Mouse (Mus musculus) intestine, postnatal 0 days (tissue): ENCODE data around the gene Myh7. TPM values are rescaled to one million over a fixed set of nuclear protein-coding genes. Genes with fewer than 3 reads are reported as not detected.
A peak's percentile ranks its signal among the peaks of the same experiment; 100 is the strongest.

Experiments
- ATAC-seq: fragments of 200-750 bp; cut with Nextera tagmentation; 2 replicates; pipeline ENCODE4 v1.8.0; 2017; ENCODE audit warnings: mild to moderate bottlenecking, moderate TSS enrichment, moderate library complexity
- H3K27ac ChIP-seq: fragments of 300-500 bp; sonication (generic); 2 replicates; pipeline ENCODE4 v1.5.1; 2014; ENCODE audit warnings: mild to moderate bottlenecking, low read depth, low read length, moderate library complexity
- H3K27me3 ChIP-seq: fragments of 300-500 bp; sonication (generic); replicated peaks from 2 replicates; pipeline ENCODE4 v1.6.1; 2014; ENCODE audit warnings: low read length, mixed read lengths; ENCODE audit not compliant: control insufficient read depth, insufficient read depth
- H3K36me3 ChIP-seq: fragments of 300-500 bp; sonication (generic); 2 replicates; pipeline ENCODE4 v1.6.1; 2014; ENCODE audit warnings: mild to moderate bottlenecking, moderate library complexity; ENCODE audit not compliant: control insufficient read depth, insufficient read depth
- H3K4me1 ChIP-seq: fragments of 300-500 bp; sonication (generic); replicated peaks from 2 replicates; pipeline ENCODE4 v1.6.1; 2014; ENCODE audit warnings: antibody characterized with exemption, low read length, mixed read lengths; ENCODE audit not compliant: control insufficient read depth, insufficient read depth
- H3K4me2 ChIP-seq: fragments of 300-500 bp; sonication (generic); replicated peaks from 2 replicates; pipeline ENCODE4 v1.6.1; 2014; ENCODE audit warnings: low read depth, mild to moderate bottlenecking, moderate library complexity
- H3K4me3 ChIP-seq: fragments of 300-500 bp; sonication (generic); 2 replicates; pipeline ENCODE4 v1.5.1; 2014; ENCODE audit warnings: low read depth, low read length
- H3K9ac ChIP-seq: fragments of 300-500 bp; sonication (generic); 2 replicates; pipeline ENCODE4 v1.6.1; 2014; ENCODE audit warnings: mild to moderate bottlenecking, low read depth, low read length
- H3K9me3 ChIP-seq: fragments of 300-500 bp; sonication (generic); 2 replicates; pipeline ENCODE4 v1.6.1; 2016; ENCODE audit warnings: mixed run types; ENCODE audit not compliant: control insufficient read depth
- CTCF ChIP-seq: sonication (generic); IDR thresholded peaks from 2 replicates; pipeline ENCODE4 v1.5.1; 2016; ENCODE audit warnings: low read depth, mild to moderate bottlenecking, control low read depth, antibody characterized with exemption, moderate library complexity
- WGBS: fragments of 180-500 bp; shearing (Covaris S2); extraction: QIAGEN DNeasy Blood & Tissue Kit; methylation state at CpG from one replicate; pipeline ENCODE4 v1.1.7; 2014; 5-methylcytosine and 5-hydroxymethylcytosine counted together
- polyA plus RNA-seq: library from polyadenylated mRNA; unstranded; fragments of >200 nt; fragmentation: Nextera tagmentation; extraction: Ambion mirVana; gene quantifications from 2 replicates; pipeline ENCODE4 v1.2.1, GENCODE M21; 2015

Myh7 gene
- polyA plus RNA-seq, 1 experiment from 2014 or later = 3.9 TPM

- TF ChIP-seq CTCF = no peak
- 60% methylated on average over 13 of the region's 13 CpGs for WGBS
- H3K9me3 ChIP-seq = no peaks in the 10 kb centered on the region
- H3K4me3 ChIP-seq = no peak overlapping the region
- no peak overlapping the region for H3K4me2 ChIP-seq
- no peak for ATAC-seq
- no peak overlapping the region for H3K9ac ChIP-seq
- H3K27me3 ChIP-seq = no peaks in the 10 kb centered on the region
- no peak overlapping the region for H3K27ac ChIP-seq
- no peaks in the 10 kb centered on the region for H3K4me1 ChIP-seq
- H3K36me3 ChIP-seq = no peaks in the 10 kb centered on the region
These were observed 53.1 kb downstream of the Myh7 start for GRCm38 (mm10) chr14:54941024-54941978.

DNA sequence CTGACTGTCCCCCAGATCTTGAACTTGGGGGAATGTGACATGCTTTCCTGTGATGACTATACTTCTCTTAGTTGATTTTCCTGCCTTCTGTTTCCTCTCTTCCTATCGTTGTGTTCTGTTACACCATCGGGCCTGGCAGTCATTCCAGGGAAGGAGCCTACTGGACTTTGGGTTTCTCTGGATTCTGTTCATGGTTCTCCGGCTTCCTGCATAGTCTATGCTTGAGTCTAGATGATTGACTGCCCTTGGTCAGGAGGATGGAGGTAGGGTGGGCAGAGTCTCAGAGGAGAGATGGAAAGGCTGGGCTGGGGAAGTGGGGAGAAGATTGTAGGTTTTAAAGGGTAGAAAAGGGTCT lies 54.3 kb downstream of the Myh7 start:
- WGBS = 70% methylated on average over 3 of the region's 3 CpGs
- H3K9me3 ChIP-seq = no peaks in the 10 kb centered on the region
- no peak for ATAC-seq
- no peak overlapping the region for H3K9ac ChIP-seq
- H3K27ac ChIP-seq = no peak overlapping the region
- H3K27me3 ChIP-seq = no peaks in the 10 kb centered on the region
- no peak overlapping the region for H3K4me2 ChIP-seq
- no peaks in the 10 kb centered on the region for H3K4me1 ChIP-seq
- H3K36me3 ChIP-seq = no peaks in the 10 kb centered on the region
- no peak overlapping the region for H3K4me3 ChIP-seq
- no peak for TF ChIP-seq CTCF

- TF ChIP-seq CTCF = peak; percentile 93
- no peak overlapping the region for H3K27ac ChIP-seq
- H3K4me1 ChIP-seq = no peaks in the 10 kb centered on the region
- no peak overlapping the region for H3K4me2 ChIP-seq
- H3K36me3 ChIP-seq = no peaks in the 10 kb centered on the region
- no peaks in the 10 kb centered on the region for H3K9me3 ChIP-seq
- H3K9ac ChIP-seq = no peak overlapping the region
- peak; percentile 60; the same call in 1 of the 2 replicates for ATAC-seq
- 0 out of 2 replicates have a peak, but pooled peaks cover 3% of the 10 kb centered on the region for H3K27me3 ChIP-seq
- 49% methylated on average over 12 of the region's 12 CpGs for WGBS
- H3K4me3 ChIP-seq = no peak overlapping the region
These were observed 54.8 kb downstream of the Myh7 start for GRCm38 (mm10) chr14:54939434-54940175.

DNA sequence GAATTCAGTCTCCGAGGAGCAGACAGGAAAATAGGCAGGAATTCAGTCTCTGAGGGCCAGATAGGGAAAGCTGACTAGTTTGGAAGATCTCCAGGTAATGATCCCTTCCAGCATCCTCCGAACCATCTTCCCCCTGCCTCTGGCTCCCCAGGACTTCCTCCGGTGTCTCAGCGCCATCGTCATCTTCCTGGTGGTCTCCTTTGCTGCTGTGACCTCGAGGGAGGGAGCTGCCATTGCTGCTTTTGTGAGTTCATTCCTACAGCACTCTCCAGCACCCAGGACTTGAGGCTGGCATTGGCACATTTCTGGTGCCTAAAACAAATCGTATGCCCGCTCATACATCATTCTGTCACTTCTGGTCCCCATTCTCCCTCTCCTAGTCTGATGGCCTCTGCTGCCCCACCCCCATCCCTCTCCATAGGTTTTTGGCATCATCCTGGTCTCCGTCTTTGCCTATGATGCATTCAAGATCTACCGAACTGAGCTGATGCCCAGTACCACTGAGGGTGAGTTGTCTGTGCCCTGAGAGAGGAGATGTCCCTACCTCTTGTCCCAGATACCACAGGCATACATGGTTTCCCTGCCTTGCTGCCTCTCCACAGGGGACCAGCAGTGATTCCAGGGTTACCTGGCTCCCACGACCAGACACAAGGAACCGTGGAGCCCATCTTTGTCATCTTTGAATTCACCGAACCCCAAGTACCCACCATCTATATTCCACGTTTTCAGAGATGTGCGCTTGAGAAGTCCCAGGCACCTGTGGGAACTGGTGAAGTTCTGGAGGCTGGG lies 55.8 kb downstream of the Myh7 start:
- H3K9ac ChIP-seq = no peak overlapping the region
- H3K9me3 ChIP-seq = no peaks in the 10 kb centered on the region
- no peak overlapping the region for H3K4me2 ChIP-seq
- no peak overlapping the region for H3K4me3 ChIP-seq
- H3K27ac ChIP-seq = no peak overlapping the region
- 83% methylated on average over 15 of the region's 15 CpGs for WGBS
- H3K36me3 ChIP-seq = no peaks in the 10 kb centered on the region
- 0 out of 2 replicates have a peak, but pooled peaks cover 3% of the 10 kb centered on the region for H3K27me3 ChIP-seq
- no peak for ATAC-seq
- no peaks in the 10 kb centered on the region for H3K4me1 ChIP-seq
- no peak for TF ChIP-seq CTCF

- no peak for ATAC-seq
- H3K9ac ChIP-seq = no peak overlapping the region
- H3K4me3 ChIP-seq = no peak overlapping the region
- no peaks in the 10 kb centered on the region for H3K4me1 ChIP-seq
- 0 out of 2 replicates have a peak, but pooled peaks cover 3% of the 10 kb centered on the region for H3K27me3 ChIP-seq
- H3K4me2 ChIP-seq = no peak overlapping the region
- WGBS = 93% methylated on average over 16 of the region's 16 CpGs
- no peak overlapping the region for H3K27ac ChIP-seq
- H3K36me3 ChIP-seq = no peaks in the 10 kb centered on the region
- no peak for TF ChIP-seq CTCF
- H3K9me3 ChIP-seq = no peaks in the 10 kb centered on the region
These were observed 56.9 kb downstream of the Myh7 start for GRCm38 (mm10) chr14:54937361-54938182.
